Mouse (Mus musculus) brain, embryonic 14.5 days (tissue): ENCODE results near the gene Hebp1.

ENCODE experiments used
- CTCF ChIP-seq: fragments of 200-500 bp; IDR thresholded peaks from 2 replicates; pipeline ENCODE4 v1.5.1; 2012; ENCODE audit warnings: inconsistent platforms, mild to moderate bottlenecking, moderate library complexity, borderline replicate concordance; ENCODE audit not compliant: insufficient read depth, insufficient read length; ENCODE audit errors: extremely low read depth
- POLR2A ChIP-seq: fragments of 200-500 bp; IDR thresholded peaks from 2 replicates; pipeline ENCODE4 v1.6.1; 2012; ENCODE audit warnings: mild to moderate bottlenecking, inconsistent platforms, borderline replicate concordance; ENCODE audit not compliant: poor library complexity, insufficient read depth, insufficient read length, severe bottlenecking; ENCODE audit errors: extremely low read depth

- TF ChIP-seq CTCF: no peak
- no peak for TF ChIP-seq POLR2A
These were observed 59.6 kb downstream of the Hebp1 start for GRCm38 (mm10) chr6:135138207-135138606.
